Mouse (Mus musculus): ENCODE results near the gene Ugt1a7c.
"Not testable (repeated sequence)": the region's sequence is repeated elsewhere in the genome, so short reads cannot be mapped to it uniquely, and the experiment has no call there.

The Ugt1a7c gene

GRCm38 (mm10) chr1:88120550-88120949 lies 25.7 kb downstream of the Ugt1a7c start:
- DNase-seq (ENCODE audit: low spot score) = not testable (repeated sequence)

- not testable (repeated sequence) for DNase-seq (ENCODE audit: low spot score)
Measured at GRCm38 (mm10) chr1:88121521-88121920, 26.7 kb downstream of the Ugt1a7c start.

- not testable (repeated sequence) for DNase-seq (ENCODE audit: low spot score)
Measured at GRCm38 (mm10) chr1:88125827-88126360, 31.0 kb downstream of the Ugt1a7c start.

- DNase-seq (ENCODE audit: low spot score) = not testable (repeated sequence)
Measured at GRCm38 (mm10) chr1:88129091-88129490, 34.2 kb downstream of the Ugt1a7c start.

- DNase-seq (ENCODE audit: low spot score) = not testable (repeated sequence)
Measured at GRCm38 (mm10) chr1:88130223-88130622, 35.4 kb downstream of the Ugt1a7c start.

- DNase-seq (ENCODE audit: low spot score) = no peak
Measured at GRCm38 (mm10) chr1:88133908-88134456, 39.1 kb downstream of the Ugt1a7c start.

- DNase-seq (ENCODE audit: low spot score) = not testable (repeated sequence)
Measured at GRCm38 (mm10) chr1:88134457-88135011, 39.7 kb downstream of the Ugt1a7c start, which contains the start of gene Ugt1a6a. TSS of gene Ugt1a6a (plus strand) at chr1:88134809.

GRCm38 (mm10) chr1:88135229-88135904 lies 40.5 kb downstream of the Ugt1a7c start:
- not testable (repeated sequence) for DNase-seq (ENCODE audit: low spot score)

GRCm38 (mm10) chr1:88136646-88137045 lies 41.8 kb downstream of the Ugt1a7c start:
- no peak for DNase-seq (ENCODE audit: low spot score)

GRCm38 (mm10) chr1:88137264-88137663 lies 42.4 kb downstream of the Ugt1a7c start:
- no peak for DNase-seq (ENCODE audit: low spot score)

GRCm38 (mm10) chr1:88138145-88138544 lies 43.3 kb downstream of the Ugt1a7c start:
- no peak for DNase-seq (ENCODE audit: low spot score)

- not testable (repeated sequence) for DNase-seq (ENCODE audit: low spot score)
Measured at GRCm38 (mm10) chr1:88140492-88140891, 45.6 kb downstream of the Ugt1a7c start.

GRCm38 (mm10) chr1:88143966-88144675 lies 49.3 kb downstream of the Ugt1a7c start:
- DNase-seq (ENCODE audit: low spot score) = not testable (repeated sequence)

GRCm38 (mm10) chr1:88145278-88145677 lies 50.4 kb downstream of the Ugt1a7c start:
- DNase-seq (ENCODE audit: low spot score) = not testable (repeated sequence)

- not testable (repeated sequence) for DNase-seq (ENCODE audit: low spot score)
Measured at GRCm38 (mm10) chr1:88150133-88150532, 55.3 kb downstream of the Ugt1a7c start.

- no peak for DNase-seq (ENCODE audit: low spot score)
Measured at GRCm38 (mm10) chr1:88158430-88158829, 63.6 kb downstream of the Ugt1a7c start.

GRCm38 (mm10) chr1:88165711-88166110 lies 70.8 kb downstream of the Ugt1a7c start, which contains the start of gene Ugt1a5:
TSS of gene Ugt1a5 (plus strand) at chr1:88166012.
- DNase-seq (ENCODE audit: low spot score) = no peak

GRCm38 (mm10) chr1:88172190-88172589 lies 77.3 kb downstream of the Ugt1a7c start:
- DNase-seq (ENCODE audit: low spot score) = not testable (repeated sequence)

GRCm38 (mm10) chr1:88179657-88180056 lies 84.8 kb downstream of the Ugt1a7c start:
- no peak for DNase-seq (ENCODE audit: low spot score)

- no peak for DNase-seq (ENCODE audit: low spot score)
Measured at GRCm38 (mm10) chr1:88186325-88186935, 91.6 kb downstream of the Ugt1a7c start.

- no peak for DNase-seq (ENCODE audit: low spot score)
Measured at GRCm38 (mm10) chr1:88192136-88192535, 97.3 kb downstream of the Ugt1a7c start.

- DNase-seq (ENCODE audit: low spot score) = no peak
Measured at GRCm38 (mm10) chr1:88195687-88196086, 100.8 kb downstream of the Ugt1a7c start.

Measured in spleen, adult 12 weeks (tissue).